Mouse (Mus musculus) kidney, postnatal 14 days (tissue): Measurements from ENCODE around the gene Wdr13.

ENCODE experiments used
- DNase-seq: peaks from one replicate; pipeline ENCODE4 v3.0.0; 2022; ENCODE audit warnings: mixed read lengths

The Wdr13 gene

DNA sequence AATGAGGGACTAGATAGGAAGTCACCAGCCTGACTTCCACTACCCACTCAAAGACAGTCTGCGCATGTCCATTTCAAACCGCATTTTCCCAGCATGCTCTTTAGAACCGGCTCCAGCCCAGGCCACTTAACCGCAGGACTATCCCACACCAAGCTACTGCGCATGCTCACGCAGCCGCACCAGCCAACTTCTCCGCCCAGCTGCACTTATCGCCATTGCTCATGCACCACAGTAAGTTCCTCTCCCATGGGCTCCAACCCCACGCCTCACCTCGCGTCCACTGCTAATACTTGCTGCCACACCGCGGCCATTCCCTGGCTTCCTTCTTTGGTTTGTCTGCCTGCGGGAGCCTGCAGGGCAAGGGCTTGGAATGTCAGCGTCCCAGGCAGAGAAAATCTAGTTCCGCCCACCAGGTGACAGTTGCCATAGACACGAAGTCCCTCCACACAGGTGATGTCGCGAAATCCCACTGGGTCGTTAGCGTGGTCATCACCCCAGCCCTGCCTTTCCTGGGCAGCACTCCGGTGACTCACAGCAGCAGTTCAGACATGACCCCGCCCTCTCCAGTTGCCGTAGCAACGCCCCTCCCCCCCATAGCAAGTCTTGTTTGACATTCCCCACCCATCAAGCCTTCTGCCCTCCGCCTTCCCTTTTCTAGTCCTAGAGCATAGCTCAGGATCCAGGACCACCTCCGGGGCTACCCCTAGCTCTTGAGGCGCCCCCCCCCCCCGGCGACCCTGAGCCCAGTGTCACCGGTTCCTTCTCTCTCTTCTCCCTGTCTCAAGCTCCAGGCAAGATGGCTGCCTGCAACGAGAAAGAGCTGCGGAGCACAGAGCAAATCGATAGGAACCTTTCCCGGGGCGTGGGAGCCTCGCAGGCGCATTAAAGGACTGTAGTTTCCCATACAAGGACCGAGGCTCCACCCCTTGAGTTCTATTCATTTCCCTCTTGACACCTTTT is at the start of gene Wdr13:
Gene Wdr13, minus strand, starts transcription at position 876 of the 960 bp plus-strand sequence.
- DNase-seq, result peak; percentile 94

DNA sequence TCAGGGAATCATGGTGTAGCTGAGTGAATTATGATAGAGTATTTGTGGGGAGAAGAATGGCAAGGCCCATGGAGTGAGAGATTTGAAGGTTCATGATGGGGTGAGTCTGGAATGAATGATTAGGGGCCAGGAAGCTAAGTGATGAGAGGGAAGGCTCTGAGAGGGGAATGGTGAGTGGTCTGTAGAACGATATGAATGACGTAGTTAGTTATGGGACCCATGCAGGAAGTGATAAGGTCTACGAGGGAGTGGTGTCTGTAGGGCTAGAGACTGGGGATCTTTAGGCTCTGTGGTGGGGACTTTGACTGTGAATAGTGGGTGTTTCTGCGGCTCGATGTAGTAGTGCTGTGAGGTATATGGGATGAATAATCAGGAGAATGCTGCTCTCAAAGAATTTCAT is 47.0 kb upstream of the Wdr13 start:
- no peak for DNase-seq

DNA sequence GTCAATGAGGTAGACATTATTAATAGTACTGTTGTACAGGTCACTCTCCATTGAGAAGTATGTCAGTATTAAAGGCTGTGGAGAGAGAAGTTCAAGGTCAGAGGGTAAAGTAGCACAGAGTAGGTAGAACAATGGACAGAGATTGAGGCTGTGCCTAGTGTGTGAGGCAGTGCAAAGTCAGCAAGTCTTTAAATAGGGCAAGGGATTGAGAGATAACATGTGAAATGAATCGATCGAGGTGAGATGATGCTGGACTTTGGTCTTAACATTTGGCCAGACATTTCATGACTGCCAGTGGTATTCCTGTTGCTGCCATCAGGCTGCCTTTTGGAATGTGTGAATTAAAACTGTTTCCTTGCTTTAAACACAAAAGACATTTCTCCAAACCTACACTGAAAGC is 46.2 kb upstream of the Wdr13 start:
- DNase-seq, result no peak

DNA sequence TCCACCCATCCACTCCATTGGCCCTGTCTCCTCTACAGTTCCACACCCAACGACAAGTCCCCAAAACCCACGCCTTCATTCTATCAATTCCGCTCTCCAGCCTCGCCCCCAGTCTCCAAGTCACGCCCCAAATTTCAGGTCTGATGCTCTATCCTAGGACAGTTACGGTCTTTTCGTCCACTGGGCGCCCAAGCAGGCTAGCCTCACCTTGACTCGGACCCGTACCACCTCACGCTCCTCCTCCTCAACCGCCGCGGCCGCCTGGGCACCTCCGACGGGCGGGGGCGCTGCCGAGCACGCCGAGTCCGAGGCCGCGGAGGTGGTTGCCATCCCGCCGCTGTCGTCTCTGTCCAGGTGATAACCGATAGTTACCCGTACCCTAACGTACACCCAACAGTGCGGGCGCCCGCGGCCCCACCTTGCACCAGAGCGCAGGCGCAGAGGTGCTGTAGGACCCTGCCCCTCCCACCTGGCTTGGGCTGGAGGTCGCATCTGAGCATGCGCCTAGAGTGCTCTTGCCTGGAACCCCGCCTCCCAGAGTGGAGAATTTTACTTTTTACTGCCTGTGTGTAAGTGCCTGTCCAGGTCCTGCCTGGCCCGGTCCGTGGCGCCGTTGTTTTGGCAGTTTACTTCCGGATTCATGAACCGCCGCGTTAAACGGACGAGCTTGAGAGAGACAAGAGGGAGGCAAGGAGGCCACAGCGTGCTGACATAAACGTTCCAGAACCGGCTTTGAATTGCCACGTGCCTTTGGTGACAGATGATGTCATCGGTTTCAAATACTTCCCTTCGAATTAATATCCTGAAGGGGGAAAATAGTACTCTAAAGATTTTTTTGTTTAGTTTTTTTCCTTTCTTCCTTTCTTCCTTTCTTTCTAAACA is 43.1 kb upstream of the Wdr13 start, which contains the start of gene Tbc1d25:
Gene Tbc1d25, minus strand, starts transcription at position 678 of the 882 bp plus-strand sequence.
- DNase-seq, result peak; percentile 93

DNA sequence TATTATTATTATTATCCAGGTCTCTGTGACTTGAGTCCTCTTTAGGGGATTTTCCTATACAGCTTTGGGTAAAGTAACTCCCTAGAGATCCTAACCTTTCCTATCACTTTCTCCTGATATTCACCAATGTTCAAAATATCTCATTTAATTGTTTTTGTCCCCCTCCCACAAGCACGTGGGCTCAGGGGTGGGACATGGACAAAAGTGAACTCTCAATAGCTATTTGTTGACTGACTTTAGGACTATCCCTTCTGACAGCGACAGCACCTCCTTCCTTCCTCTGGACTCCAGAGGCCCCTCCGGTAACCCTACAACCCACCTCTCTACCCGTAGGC is 42.4 kb upstream of the Wdr13 start:
- no peak for DNase-seq

DNA sequence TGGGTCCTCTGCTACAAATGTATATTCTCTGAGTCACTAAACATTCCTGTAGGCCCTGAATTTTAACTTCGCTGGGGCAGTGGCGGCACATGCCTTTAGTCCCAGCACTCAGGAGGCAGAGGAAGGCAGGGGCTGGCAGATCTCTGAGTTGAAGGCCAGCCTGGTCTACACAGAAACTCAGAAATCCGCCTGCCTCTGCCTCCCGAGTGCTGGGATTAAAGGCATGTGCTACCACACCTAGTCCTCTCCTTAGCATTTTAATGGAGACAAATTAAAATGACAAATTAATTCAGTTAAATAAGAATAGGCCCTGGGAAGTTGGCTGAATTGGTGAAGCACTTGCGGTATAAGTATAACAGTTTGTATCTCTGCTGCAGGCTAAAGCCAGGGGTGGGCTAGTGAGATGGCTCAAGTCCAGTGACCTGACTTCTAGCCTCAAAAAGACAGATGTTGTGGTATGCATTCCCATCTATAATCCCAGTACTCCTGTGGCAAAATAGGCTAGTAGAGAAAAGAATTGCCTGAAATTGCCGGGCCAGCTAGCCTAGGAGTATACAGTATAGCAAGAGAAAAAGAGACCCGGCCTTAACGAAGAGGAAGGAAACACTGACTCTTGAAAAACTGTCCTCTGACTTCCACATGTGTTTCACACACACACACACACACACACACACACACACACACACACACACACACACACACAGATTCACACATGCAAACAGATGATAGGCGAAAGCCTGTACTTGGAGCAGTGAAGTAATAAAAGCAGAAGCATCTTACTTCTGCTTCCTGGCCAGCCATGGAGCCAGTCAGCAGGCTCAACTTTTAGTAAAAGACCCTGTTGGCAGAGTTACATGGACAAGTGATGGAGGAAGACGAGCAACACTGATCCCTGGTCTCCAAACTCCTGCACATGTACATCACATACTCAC is 35.3 kb upstream of the Wdr13 start:
- no peak for DNase-seq

DNA sequence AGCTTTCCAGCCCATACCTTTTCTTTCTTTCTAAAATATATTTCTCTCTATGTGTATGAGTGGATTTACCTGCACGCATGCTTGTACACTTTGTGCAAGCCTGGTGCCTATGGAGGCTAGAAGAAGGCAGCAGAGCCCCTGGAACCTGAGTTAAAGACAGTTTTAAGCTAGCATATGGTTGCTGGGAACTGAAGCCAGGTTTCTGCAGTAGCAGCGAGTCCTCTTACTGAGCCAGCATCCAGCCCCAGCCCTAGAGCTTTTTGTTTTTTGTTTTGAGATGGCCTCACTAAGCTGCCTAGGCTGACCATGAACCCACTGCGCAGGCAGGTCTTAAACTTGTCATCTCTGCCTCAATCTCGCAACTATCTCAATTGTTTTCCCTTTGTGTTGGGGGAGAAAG is 31.8 kb upstream of the Wdr13 start:
- no peak for DNase-seq

DNA sequence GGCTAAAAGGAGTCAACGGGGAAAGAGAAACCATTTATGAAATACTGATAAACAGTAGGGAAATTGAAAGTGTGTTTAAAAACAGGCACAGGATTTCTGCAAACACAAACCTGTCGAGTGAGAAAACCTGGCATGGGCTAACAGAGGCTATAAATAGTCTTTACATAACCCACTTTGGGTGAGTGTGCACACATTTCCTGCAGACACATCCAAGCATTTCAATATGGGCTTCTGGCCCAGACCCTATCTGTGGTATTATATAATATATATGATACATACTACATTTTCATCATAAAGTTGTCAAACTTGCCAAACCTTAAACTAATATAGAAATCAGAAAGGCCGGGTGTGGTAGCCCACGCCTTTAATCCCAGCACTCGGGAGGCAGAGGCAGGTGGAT is 30.4 kb upstream of the Wdr13 start:
- no peak for DNase-seq

DNA sequence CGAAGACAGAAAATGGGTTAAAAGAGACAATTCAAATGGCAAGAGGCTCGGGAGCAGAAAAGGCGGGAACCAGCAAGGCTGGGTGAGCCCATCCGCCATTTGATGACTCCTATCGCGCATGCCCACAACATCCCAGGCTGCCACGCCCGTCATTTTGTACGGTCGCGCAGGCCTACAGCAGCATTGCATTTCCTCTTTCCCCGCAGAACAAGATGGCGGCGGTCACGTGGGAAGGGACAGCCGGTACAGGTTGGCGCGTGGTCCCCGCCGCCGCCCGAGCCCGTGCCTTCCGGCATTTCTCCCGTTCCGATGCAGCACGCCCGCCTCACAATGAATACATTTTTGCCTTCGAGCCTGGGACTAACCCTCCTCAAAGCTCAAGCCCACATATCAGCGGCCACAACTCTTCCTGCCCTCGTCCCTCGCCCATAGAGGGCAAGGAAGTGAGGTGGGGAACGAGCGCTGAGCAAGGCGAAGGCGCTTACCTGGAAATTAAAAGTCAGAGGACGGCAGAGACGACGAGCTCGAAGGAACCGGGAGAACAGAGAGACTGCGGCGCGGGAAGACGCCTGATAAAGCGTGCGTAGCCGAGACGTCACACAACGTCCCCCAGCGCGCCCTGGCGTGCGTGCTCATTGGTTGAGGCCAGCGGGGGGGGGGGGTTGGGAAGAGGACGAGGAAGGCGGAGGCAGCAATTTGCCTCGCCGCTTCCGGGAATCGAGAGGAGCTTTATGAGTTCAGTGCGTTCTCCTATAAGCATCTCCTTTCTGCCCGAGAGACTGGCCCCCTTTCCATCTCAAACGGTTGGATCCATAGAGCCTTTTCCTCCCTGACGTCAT is 12.7 kb upstream of the Wdr13 start, which contains the start of gene Rbm3:
Gene Rbm3, minus strand, starts transcription at position 728 of the 839 bp plus-strand sequence.
- DNase-seq, result peak; percentile 90

DNA sequence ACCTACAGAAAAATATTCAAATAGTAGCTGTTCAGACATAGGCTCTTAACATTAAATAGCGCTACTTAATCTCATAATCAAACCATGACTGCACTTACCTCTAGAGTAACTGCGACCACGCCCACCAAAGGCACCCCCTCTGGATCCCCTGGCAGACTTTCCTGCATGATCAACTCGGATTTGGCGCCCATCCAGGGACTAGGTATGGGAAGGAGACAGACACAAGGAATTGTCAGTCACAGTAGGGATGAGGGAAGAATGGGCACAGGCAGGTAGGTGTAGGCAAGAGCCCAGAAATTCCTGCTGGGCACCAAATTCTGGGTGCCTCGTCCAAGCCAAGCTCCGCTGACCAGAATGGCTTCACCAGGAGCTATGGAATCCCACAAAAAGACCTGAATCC is 11.1 kb upstream of the Wdr13 start:
- DNase-seq, result peak; percentile 12

DNA sequence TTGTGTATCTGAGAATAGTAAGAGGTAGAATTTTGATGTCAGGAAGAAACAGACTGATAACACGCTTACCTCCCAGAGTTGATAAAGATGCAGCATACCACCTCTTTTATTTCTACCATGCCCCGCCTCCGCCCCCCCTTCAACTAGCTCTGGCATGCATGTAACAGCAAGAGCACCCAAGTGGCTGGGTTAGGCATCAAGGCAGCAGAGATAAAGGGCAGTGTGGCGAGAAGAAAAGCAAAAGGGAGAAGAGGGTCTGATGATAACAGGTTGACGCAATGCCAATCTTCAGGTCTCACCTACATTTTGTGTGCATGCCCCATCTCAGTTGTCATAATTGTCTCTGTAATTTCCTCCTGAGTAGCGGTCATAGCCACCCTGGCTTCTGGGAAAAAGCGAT is 10.3 kb upstream of the Wdr13 start:
- no peak for DNase-seq

DNA sequence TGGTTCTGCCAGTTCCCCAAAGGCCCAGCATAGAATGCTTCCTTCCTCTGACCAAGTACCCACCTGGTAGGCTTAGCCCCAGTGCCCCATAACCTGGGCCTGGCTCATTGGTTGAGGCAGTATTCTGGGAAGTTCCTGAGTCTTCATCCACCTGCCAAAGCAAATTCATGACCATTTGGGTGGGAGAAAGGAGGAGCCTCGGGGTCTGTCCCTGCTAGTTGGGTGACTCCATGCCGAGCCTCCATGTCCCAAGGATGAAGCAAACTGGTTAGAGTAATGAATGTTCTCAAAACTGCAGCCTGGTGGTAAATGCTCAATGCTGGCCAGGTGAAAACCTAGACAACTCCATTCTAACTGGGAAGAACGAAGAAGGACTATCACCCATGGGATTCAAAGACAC is 8.4 kb upstream of the Wdr13 start:
- DNase-seq, result no peak

DNA sequence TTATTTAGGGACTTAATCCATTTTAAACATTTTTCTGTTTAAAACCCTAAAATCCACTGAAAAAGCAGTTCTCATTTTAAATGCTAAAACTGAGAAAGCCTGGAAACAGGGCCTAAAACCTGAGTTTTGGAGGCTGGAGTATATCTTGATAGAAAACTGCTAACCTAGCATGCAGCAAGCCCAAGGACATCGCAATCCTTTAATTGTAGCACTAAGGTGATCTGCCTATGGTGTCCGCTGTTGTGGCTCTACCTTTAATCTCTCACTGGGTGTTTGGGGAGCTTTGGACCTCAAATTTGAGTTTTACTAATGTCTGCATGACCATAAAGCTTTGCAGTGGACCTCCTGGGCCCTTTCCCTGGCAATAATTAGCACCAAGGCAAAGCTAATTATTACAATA is 7.8 kb upstream of the Wdr13 start:
- no peak for DNase-seq

DNA sequence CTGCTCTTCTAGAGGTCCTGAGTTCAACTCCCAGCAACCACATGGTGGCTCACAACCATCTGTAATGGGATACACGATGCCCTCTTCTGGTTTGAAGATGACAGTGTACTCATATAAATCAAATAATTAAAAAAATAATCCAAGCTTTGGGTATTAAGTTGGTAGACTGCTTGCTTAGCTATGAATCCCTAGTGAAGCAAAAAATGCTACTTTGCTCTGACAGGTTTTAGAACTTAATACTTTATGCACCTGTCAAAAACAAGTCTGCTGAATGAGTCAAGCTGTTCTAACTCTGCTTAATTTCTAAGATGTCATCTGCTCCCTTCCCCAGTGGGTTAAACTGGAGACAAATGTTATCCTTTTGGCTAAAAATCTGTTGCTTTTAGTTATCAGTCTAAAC is 6.8 kb upstream of the Wdr13 start:
- DNase-seq, result no peak

DNA sequence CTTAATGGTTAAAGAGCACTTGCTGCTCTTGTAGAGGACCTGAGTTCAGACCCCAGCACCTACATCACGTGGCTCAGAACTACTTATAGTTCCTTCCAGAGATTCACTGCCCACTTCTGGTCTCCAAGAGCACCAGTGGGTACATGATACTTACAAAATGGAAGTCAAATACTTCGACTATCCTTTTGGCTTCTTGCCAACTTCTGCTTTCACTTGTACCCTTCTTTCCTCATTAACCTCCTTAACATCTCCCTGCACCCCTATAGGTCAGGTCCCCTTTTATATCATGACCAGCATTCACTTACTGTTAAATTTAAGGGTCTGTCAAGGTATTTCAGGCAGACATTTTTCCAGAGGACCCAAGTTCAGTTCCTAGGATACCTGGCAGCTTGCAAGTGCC is 3.2 kb upstream of the Wdr13 start:
- DNase-seq, result no peak

DNA sequence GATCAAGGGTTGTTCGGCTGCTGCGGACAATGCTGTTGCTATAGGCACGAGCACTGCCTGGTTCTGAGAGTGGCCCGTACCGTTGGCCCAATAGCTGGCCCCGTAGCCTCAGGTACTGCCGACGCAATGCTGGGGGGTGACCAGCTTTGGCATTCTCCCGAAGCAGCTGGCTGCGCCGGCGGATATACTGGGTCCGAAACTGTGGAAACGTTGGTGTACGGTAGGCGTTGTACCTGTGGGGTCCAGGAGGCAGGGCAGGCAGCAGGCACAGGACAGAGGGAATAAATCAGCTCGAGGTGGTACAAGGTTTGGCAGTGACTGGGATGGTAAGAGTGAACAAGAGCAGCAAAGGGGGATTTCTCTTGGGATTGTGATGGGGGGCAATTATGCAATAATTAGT is 1.3 kb downstream of the Wdr13 start:
- no peak for DNase-seq

DNA sequence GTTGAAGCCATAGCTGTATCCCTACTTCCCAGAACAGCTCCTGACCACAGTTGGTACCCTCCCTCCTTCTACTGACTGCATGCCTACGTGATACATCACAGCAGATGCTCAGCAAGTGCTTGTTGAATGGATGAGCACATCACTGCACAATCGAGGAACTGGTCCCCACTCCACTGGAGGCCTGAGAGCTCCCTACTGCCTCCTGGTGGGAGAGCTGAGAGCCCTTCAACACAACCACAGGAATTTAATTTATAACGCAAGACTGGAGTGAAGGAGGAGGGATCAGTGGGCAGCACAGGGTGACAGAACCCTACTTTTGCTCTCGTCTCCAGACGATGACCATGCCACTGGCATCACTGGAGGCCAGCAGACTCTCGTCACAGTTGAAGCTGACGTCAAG is 7.5 kb downstream of the Wdr13 start:
- DNase-seq, result no peak

DNA sequence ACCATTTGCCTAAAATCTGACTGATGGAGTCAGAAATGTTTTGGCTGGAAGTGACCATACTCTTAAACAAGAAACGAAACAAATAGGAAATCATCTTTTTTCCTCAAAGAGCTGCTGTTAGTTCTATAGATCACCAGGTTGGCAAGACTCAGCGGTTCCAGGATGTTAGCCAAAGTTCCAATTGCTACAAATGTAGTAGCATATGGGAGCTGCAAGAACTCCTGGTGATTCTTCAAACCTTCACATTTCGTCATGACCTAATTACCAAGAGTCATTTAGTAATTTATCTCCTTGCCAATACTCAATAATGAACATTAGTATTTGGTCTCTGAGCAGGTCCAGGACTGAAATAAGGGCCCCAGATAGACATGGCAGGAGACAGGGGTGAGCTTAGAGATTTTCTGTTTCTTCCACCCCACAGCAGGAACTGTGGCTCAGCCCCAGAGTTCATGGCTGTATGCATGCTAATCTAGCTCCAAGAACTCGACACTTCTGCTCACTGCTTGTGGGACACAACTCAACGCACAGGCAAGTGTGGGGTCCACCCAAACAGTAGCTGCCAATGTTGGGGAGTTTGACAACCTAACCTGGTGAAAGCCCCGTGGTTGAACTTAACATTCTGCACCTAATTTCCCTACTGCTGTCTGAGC is 8.7 kb downstream of the Wdr13 start:
- DNase-seq, result no peak

DNA sequence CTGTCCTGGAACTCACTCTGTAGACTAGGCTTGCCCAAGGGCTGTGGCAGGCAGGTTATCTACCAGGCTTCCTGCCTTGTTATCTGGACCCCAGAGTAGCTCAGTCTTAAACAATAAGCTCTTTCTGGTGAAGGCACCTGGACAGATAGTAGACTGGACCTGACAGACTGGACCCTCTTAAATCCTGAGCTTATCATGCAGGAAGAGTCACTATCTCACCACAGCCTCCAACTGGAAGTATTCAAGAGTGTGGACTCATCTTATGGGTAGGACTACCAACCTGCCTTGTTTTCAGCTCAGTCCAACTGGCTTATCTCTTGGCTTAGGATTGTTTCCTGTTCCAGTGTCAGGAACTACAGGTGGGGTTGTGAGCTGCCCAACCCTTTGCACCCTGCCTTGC is 15.4 kb downstream of the Wdr13 start:
- DNase-seq, result no peak

DNA sequence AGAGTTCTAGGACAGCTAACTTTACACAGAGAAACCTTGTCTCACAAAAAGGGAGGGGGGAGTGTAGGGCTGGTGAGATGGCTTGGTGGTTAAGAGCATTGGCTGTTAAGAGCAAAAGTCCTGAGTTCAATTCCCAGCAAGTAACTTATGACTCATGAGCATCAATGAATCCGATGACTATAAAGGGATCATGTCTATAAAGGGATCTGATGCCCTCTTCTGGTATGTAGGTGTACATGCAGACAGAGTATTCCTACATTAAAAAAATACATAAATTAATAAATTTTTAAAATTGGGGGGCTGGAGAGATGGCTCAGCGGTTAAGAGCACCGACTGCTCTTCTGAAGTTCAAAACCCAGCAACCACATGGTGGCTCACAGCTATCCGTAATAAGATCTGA is 17.4 kb downstream of the Wdr13 start:
- no peak for DNase-seq

DNA sequence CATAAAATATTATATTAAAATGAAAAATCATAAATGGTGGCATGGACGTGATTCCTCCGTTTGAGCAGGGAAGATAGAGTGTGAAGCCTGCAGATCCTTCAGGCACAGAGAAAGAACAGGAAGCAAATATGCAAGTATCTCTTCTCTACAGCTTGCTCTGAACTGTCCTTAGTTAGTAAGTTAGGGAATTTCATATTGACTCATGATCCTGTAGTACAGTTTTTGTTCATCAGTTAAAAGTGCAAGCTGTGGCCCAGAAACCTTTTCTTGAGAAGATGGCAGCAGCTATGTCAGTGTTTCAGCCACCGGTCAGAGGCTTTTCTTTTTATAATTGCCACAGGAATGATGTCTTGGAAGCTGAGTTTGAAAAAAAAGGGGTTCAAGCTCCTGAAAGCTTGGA is 27.7 kb downstream of the Wdr13 start:
- DNase-seq, result no peak
